Mouse (Mus musculus) ES-E14 (cell line): ENCODE results near the gene Mrpl54. TPM values are rescaled to one million over a fixed set of nuclear protein-coding genes. Genes with fewer than 3 reads are reported as not detected.
A peak's percentile ranks its signal among the peaks of the same experiment; 100 is the strongest.

ENCODE experiments used
- DNase-seq: peaks from one replicate; pipeline ENCODE4 v3.0.0-alpha.2; 2013; ENCODE audit warnings: low read depth, low spot score
- H3K27ac ChIP-seq: 2 replicates; pipeline ENCODE4 v1.5.1; 2012; ENCODE audit warnings: low read depth, mild to moderate bottlenecking, low read length, moderate library complexity, mixed read lengths; ENCODE audit not compliant: poor library complexity, insufficient read depth, severe bottlenecking
- H3K36me3 ChIP-seq: 2 replicates; pipeline ENCODE4 v1.6.1; 2012; ENCODE audit warnings: mild to moderate bottlenecking, low read length, moderate library complexity, mixed read lengths; ENCODE audit not compliant: control insufficient read depth, poor library complexity, insufficient read depth, severe bottlenecking
- H3K4me1 ChIP-seq, 2 experiments: fragments of 150-350 bp in 1 of 2; sonication (generic) in 1 of 2; 2 replicates each; pipeline ENCODE4 v1.6.1; 2012; ENCODE audit warnings: low read length in 2 of 2, mild to moderate bottlenecking in 1 of 2, mixed read lengths in 1 of 2; ENCODE audit not compliant: control insufficient read depth in 2 of 2, insufficient read depth in 2 of 2, poor library complexity in 1 of 2
- H3K4me3 ChIP-seq, 2 experiments: fragments of 150-350 bp in 1 of 2; sonication (generic) in 1 of 2; 2 replicates each; pipeline ENCODE4 v1.5.1; 2012; ENCODE audit warnings: low read length in 2 of 2, low read depth in 1 of 2, mild to moderate bottlenecking in 1 of 2, mixed read lengths in 1 of 2; ENCODE audit not compliant: insufficient read depth in 1 of 2, poor library complexity in 1 of 2, severe bottlenecking in 1 of 2
- H3K9ac ChIP-seq: 2 replicates; pipeline ENCODE4 v1.6.1; 2012; ENCODE audit warnings: low read depth, mild to moderate bottlenecking, low read length, mixed read lengths; ENCODE audit not compliant: poor library complexity, insufficient read depth, severe bottlenecking
- H3K9me3 ChIP-seq: fragments of 150-350 bp; sonication (generic); 2 replicates; pipeline ENCODE4 v1.6.1; 2012; ENCODE audit warnings: low read depth, mild to moderate bottlenecking, low read length; ENCODE audit not compliant: control insufficient read depth, insufficient read depth
- CHD2 ChIP-seq: IDR thresholded peaks from 2 replicates; pipeline ENCODE4 v1.6.1; 2014; ENCODE audit warnings: mild to moderate bottlenecking, low read depth, low read length, inconsistent platforms
- HCFC1 ChIP-seq: IDR thresholded peaks from 2 replicates; pipeline ENCODE4 v1.6.1; 2012; ENCODE audit warnings: low read length, inconsistent platforms, borderline replicate concordance; ENCODE audit not compliant: insufficient read depth
- MAFK ChIP-seq: IDR thresholded peaks from 2 replicates; pipeline ENCODE4 v1.6.1; 2014; ENCODE audit warnings: mild to moderate bottlenecking, low read depth, low read length, inconsistent platforms; ENCODE audit not compliant: insufficient read depth
- ZC3H11A ChIP-seq: IDR thresholded peaks from 2 replicates; pipeline ENCODE4 v1.6.1; 2012; ENCODE audit warnings: low read depth, mild to moderate bottlenecking, inconsistent platforms, low read length, borderline replicate concordance
- ZNF384 ChIP-seq: IDR thresholded peaks from 2 replicates; pipeline ENCODE4 v1.6.1; 2012; ENCODE audit warnings: low read depth, low read length, inconsistent platforms
- in situ Hi-C, 2 experiments: fragments of 600-800 bp; cut with MboI; formaldehyde crosslinking; loops; one replicate each; pipeline ENCODE4 v1.15.1; 2025; ENCODE audit warnings: low sequenced_read_pairs in 2 of 2, inconsistent platforms in 1 of 2; ENCODE audit not compliant: unreplicated experiment in 2 of 2
- total RNA-seq: library from RNA; depleted of rRNA; stranded (reverse); fragments of 300-350 nt; gene quantifications from 2 replicates; pipeline ENCODE4 v1.2.3, GENCODE M21; 2012

Mrpl54 gene
- total RNA-seq, 1 experiment, result 138 TPM

- no peak overlapping the region for H3K9ac ChIP-seq
- no peak overlapping the region for H3K27ac ChIP-seq
Measured at GRCm38 (mm10) chr10:81279496-81279895, 12.8 kb upstream of the Mrpl54 start.

GRCm38 (mm10) chr10:81277676-81278075, 10.9 kb upstream of the Mrpl54 start:
- Histone ChIP-seq H3K9ac (peak overlapping the region; percentile 18; the same call in 1 of the 2 replicates), H3K4me3 (peak overlapping the region; percentile 40 to 47; a peak in 3 of 4 replicates), H3K36me3 (peaks cover 18% of the 10 kb centered on the region; the same call in 1 of the 2 replicates), H3K27ac (no peak overlapping the region), H3K9me3 (no peaks in the 10 kb centered on the region), H3K4me1 (peaks cover 5 to 35% of the 10 kb centered on the region in 2 experiments)
- DNase-seq, result no peak
- in situ Hi-C loops, result no loop called here
- no peak for TF ChIP-seq ZNF384
- TF ChIP-seq ZC3H11A, result no peak
- no peak for TF ChIP-seq MAFK

More at GRCm38 (mm10) chr10:81279496-81279895, 12.8 kb upstream of the Mrpl54 start:
- peak overlapping the region; percentile 5 to 16; a peak in 2 of 4 replicates for H3K4me3 ChIP-seq
- in situ Hi-C loops, result no loop called here
- TF ChIP-seq CHD2 (no peak), ZC3H11A (no peak), ZNF384 (no peak), HCFC1 (no peak), MAFK (no peak)
- H3K4me1 ChIP-seq, result peaks cover 5 to 45% of the 10 kb centered on the region in 2 experiments
- peak; percentile 81 for DNase-seq
- H3K36me3 ChIP-seq, result peaks cover 6% of the 10 kb centered on the region; the same call in 1 of the 2 replicates
- H3K9me3 ChIP-seq, result no peaks in the 10 kb centered on the region

- H3K36me3 ChIP-seq, result peaks cover 30% of the 10 kb centered on the region; the same call in 1 of the 2 replicates
- in situ Hi-C loops, result no loop called here
- DNase-seq, result no peak
Measured at GRCm38 (mm10) chr10:81273842-81274241, 7.1 kb upstream of the Mrpl54 start.

GRCm38 (mm10) chr10:81272356-81272755, 5.6 kb upstream of the Mrpl54 start:
- H3K36me3 ChIP-seq, result peaks cover 30% of the 10 kb centered on the region; the same call in 1 of the 2 replicates
- in situ Hi-C loops, result no loop called here

More at GRCm38 (mm10) chr10:81273842-81274241, 7.1 kb upstream of the Mrpl54 start:
- no peaks in the 10 kb centered on the region for H3K9me3 ChIP-seq
- H3K9ac ChIP-seq, result no peak overlapping the region
- TF ChIP-seq ZNF384 (no peak), CHD2 (no peak), ZC3H11A (no peak), HCFC1 (no peak), MAFK (no peak)
- H3K27ac ChIP-seq, result no peak overlapping the region
- peaks cover 5 to 24% of the 10 kb centered on the region in 2 experiments for H3K4me1 ChIP-seq
- H3K4me3 ChIP-seq, result peak overlapping the region in 1 of 2 experiments; percentile 30; a peak in 1 of 4 replicates

More at GRCm38 (mm10) chr10:81272356-81272755, 5.6 kb upstream of the Mrpl54 start:
- TF ChIP-seq HCFC1 (no peak), ZC3H11A (no peak), ZNF384 (no peak), CHD2 (no peak), MAFK (no peak)
- Histone ChIP-seq H3K9me3 (no peaks in the 10 kb centered on the region), H3K4me1 (peaks cover 0 to 17% of the 10 kb centered on the region in 2 experiments; a peak in 2 of 4 replicates), H3K4me3 (peak overlapping the region in 1 of 2 experiments; percentile 24; a peak in 1 of 4 replicates), H3K27ac (no peak overlapping the region), H3K9ac (no peak overlapping the region)
- no peak for DNase-seq
